Mouse (Mus musculus) spleen, adult 2 months (tissue): Measurements from ENCODE around the gene Ppp2r2c. TPM values are rescaled to one million over a fixed set of nuclear protein-coding genes. Genes with fewer than 3 reads are reported as not detected.

ENCODE experiments used
- DNase-seq, 2 experiments: peaks; one replicate each; pipeline versions ENCODE4 v3.0.0 to v3.0.0-alpha.2; 2012 to 2021; ENCODE audit warnings: low spot score in 2 of 2, low read depth in 1 of 2
- H3K27ac ChIP-seq: fragments of 200-500 bp; 2 replicates; pipeline ENCODE4 v1.5.1; 2012; ENCODE audit warnings: low read length, inconsistent platforms; ENCODE audit not compliant: insufficient read depth
- H3K27me3 ChIP-seq: fragments of 200-500 bp; 2 replicates; pipeline ENCODE4 v1.6.1; 2012; ENCODE audit warnings: mild to moderate bottlenecking, moderate library complexity, low read length, inconsistent platforms; ENCODE audit not compliant: control insufficient read depth, insufficient read depth
- H3K36me3 ChIP-seq: fragments of 200-500 bp; 2 replicates; pipeline ENCODE4 v1.6.1; 2012; ENCODE audit warnings: mild to moderate bottlenecking, low read length, inconsistent platforms; ENCODE audit not compliant: control insufficient read depth, insufficient read depth
- H3K4me1 ChIP-seq: fragments of 200-500 bp; 2 replicates; pipeline ENCODE4 v1.6.1; 2011; ENCODE audit warnings: inconsistent platforms; ENCODE audit not compliant: control insufficient read depth, insufficient read depth, insufficient read length
- H3K4me3 ChIP-seq: fragments of 200-500 bp; 2 replicates; pipeline ENCODE4 v1.5.1; 2011; ENCODE audit warnings: mild to moderate bottlenecking, inconsistent platforms; ENCODE audit not compliant: insufficient read depth, insufficient read length; ENCODE audit errors: extremely low read depth
- CTCF ChIP-seq: fragments of 200-500 bp; IDR thresholded peaks from 2 replicates; pipeline ENCODE4 v1.5.1; 2011; ENCODE audit warnings: mild to moderate bottlenecking, inconsistent platforms; ENCODE audit not compliant: insufficient read depth, insufficient read length, insufficient replicate concordance; ENCODE audit errors: extremely low read depth
- POLR2A ChIP-seq: fragments of 200-500 bp; IDR thresholded peaks from 2 replicates; pipeline ENCODE4 v1.6.1; 2011; ENCODE audit warnings: low read depth, low read length, inconsistent platforms
- WGBS: fragments of 180-500 bp; shearing (Covaris S2); methylation state at CpG from one replicate; pipeline ENCODE4 v1.1.7; 2018; 5-methylcytosine and 5-hydroxymethylcytosine counted together
- polyA plus RNA-seq: library from polyadenylated mRNA; depleted of rRNA; stranded (reverse); fragments of >200 nt; gene quantifications from 2 replicates; pipeline ENCODE4 v1.2.3, GENCODE M21; 2012

The Ppp2r2c gene
- polyA plus RNA-seq, 1 experiment: 0.05 TPM

- H3K36me3 ChIP-seq: no peaks in the 10 kb centered on the region
- no peak for TF ChIP-seq CTCF
- no peak for TF ChIP-seq POLR2A
- WGBS: 2% methylated on average over 7 of the region's 7 CpGs
Measured at GRCm38 (mm10) chr5:36869186-36869577, 869 bp downstream of the Ppp2r2c start.

DNA sequence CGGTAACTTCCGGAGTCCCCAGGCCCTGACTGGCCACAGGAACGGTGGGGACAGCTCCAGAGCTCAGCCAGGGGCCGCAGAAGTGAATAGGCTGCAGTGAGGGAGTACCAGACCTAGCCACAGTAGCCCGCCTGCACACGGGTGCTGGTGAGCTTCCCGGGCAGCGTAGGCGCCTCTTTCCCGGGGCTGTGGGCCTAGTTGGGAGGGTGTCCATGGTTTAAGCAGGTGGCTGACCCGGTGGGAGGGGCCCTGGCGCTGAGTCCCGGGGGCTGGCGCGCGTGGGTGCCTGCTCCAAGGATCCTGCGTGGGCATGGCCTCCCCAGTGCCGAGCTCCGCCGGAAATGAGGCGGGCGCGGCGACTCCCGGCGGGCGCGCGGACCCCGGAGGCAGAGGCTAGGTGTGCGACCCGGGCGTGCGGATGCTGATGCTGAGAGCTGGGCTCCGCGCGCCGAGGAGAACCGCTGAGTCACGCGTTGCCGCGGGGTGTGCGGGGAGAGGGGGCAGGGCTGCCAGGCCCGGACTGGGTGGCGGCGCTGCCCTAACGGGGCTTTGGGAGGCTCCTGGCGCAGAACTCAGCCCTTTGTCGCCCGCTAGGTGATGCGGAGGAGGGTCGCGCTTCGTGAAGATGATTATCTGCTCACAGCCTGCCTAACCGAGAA is 1.4 kb downstream of the Ppp2r2c start:
- no peaks in the 10 kb centered on the region for H3K36me3 ChIP-seq
- no peak overlapping the region for H3K4me3 ChIP-seq
- H3K4me1 ChIP-seq: no peaks in the 10 kb centered on the region
- H3K27ac ChIP-seq: no peak overlapping the region
- TF ChIP-seq CTCF: no peak
- TF ChIP-seq POLR2A: no peak
- peaks cover 17% of the 10 kb centered on the region for H3K27me3 ChIP-seq
- DNase-seq: no peak
- WGBS: 4% methylated on average over 56 of the region's 56 CpGs

More at GRCm38 (mm10) chr5:36869186-36869577, 869 bp downstream of the Ppp2r2c start:
- Histone ChIP-seq H3K4me3 (no peak overlapping the region), H3K4me1 (no peaks in the 10 kb centered on the region), H3K27ac (no peak overlapping the region), H3K27me3 (peaks cover 17% of the 10 kb centered on the region)
- DNase-seq: no peak

- 82% methylated on average over 6 of the region's 6 CpGs for WGBS
- Histone ChIP-seq H3K4me1 (no peaks in the 10 kb centered on the region), H3K36me3 (no peaks in the 10 kb centered on the region), H3K4me3 (no peak overlapping the region), H3K27me3 (peaks cover 17% of the 10 kb centered on the region), H3K27ac (no peak overlapping the region)
- no peak for DNase-seq
- TF ChIP-seq POLR2A: no peak
- TF ChIP-seq CTCF: no peak
Measured at GRCm38 (mm10) chr5:36870916-36871315, 2.6 kb downstream of the Ppp2r2c start.

DNA sequence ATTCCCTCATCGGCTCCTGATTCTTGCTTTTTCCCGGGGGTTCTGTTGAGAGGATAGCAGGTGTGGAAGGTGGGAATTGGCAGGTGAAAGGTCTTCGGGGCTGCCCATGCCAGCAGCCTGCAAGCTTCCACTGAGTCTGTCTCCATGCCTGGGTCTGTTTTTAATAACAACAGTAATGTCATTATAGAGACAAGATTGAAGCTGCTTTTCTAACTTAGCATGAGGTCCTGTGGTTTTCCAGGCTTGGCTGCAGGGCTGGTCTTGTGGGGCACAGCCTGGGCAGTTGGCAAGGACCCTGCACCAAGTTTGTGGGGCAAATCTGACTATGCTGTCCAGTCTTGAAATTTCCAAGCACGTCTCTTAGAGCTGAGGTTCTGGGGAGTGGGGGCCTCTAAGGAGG is 7.6 kb downstream of the Ppp2r2c start:
- Histone ChIP-seq H3K4me1 (no peaks in the 10 kb centered on the region), H3K36me3 (no peaks in the 10 kb centered on the region), H3K27ac (no peak overlapping the region), H3K27me3 (0 out of 2 replicates have a peak, but pooled peaks cover 2% of the 10 kb centered on the region), H3K4me3 (no peak overlapping the region)
- TF ChIP-seq POLR2A (no peak), CTCF (no peak)
- DNase-seq: no peak
- 70% methylated on average over 4 of the region's 4 CpGs for WGBS

DNA sequence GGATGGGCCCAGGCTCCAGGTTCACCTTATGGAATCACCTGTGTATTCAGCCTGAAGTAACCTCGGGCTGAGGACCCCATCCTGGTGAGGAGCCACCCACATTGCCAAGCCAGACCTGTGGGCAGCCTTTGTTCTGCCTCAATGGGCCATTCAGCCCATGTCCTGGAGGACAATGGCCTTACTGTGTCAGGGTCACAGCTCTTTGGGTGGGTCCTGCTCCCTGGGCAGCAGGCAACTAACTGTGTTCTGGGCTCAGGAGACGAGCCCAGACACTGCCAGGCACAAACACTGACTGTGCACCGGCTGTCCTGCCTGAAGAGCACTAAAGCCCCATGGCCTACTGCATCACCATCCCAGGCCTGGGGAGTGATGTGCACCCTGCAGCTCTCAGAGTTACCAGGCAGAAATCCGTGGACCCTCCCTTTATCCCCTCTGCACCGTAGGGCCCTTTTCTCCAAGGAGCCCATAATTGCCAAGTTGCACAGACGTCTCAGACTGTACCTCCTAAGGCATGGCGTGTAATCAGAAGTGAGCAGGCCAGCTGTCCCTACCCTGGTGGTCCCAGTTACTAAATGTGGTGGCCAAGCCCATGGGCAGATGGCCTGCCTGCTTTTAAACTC is 8.6 kb downstream of the Ppp2r2c start:
- no peaks in the 10 kb centered on the region for H3K4me1 ChIP-seq
- WGBS: 72% methylated on average over 7 of the region's 7 CpGs

GRCm38 (mm10) chr5:36877641-36878040 is 9.3 kb downstream of the Ppp2r2c start:
- H3K36me3 ChIP-seq: no peaks in the 10 kb centered on the region
- H3K27ac ChIP-seq: no peak overlapping the region
- no peak for DNase-seq
- H3K4me3 ChIP-seq: no peak overlapping the region
- no peak for TF ChIP-seq POLR2A
- no peak for TF ChIP-seq CTCF
- 82% methylated on average over 2 of the region's 2 CpGs for WGBS
- H3K4me1 ChIP-seq: no peaks in the 10 kb centered on the region
- 0 out of 2 replicates have a peak, but pooled peaks cover 2% of the 10 kb centered on the region for H3K27me3 ChIP-seq

More for the DNA sequence above, 8.6 kb downstream of the Ppp2r2c start:
- H3K36me3 ChIP-seq: no peaks in the 10 kb centered on the region
- no peak for TF ChIP-seq CTCF
- TF ChIP-seq POLR2A: no peak
- no peak overlapping the region for H3K4me3 ChIP-seq
- no peak for DNase-seq
- 0 out of 2 replicates have a peak, but pooled peaks cover 2% of the 10 kb centered on the region for H3K27me3 ChIP-seq
- no peak overlapping the region for H3K27ac ChIP-seq

GRCm38 (mm10) chr5:36878801-36879200 is 10.5 kb downstream of the Ppp2r2c start:
- DNase-seq: no peak
- TF ChIP-seq CTCF (no peak), POLR2A (no peak)
- Histone ChIP-seq H3K36me3 (no peaks in the 10 kb centered on the region), H3K27ac (no peak overlapping the region), H3K4me3 (no peak overlapping the region), H3K27me3 (no peaks in the 10 kb centered on the region), H3K4me1 (no peaks in the 10 kb centered on the region)
- 84% methylated on average over 4 of the region's 4 CpGs for WGBS
